8 mouse cellular contexts compared by ENCODE assay signal in genomic region chr4:118135414-118135813, GRCm38 (mm10). TPM values are rescaled to one million over a fixed set of nuclear protein-coding genes. Genes with fewer than 3 reads are reported as not detected.
DNase-seq lines count a peak whose midpoint lies in the region; ATAC-seq and TF ChIP-seq lines count a peak whose summit lies in the region.

No protein-coding gene starts in this region.

- no peak for ATAC-seq in heart, postnatal 0 days (ENCODE audit: insufficient read depth, low read depth)
- ATAC-seq in hindbrain, embryonic 14.5 days (ENCODE audit: low FRiP score) = no peak
- no peak for ATAC-seq in midbrain, embryonic 13.5 days

- peak overlapping the region; percentile 83; the same call in 1 of the 2 replicates for H3K9ac ChIP-seq in heart, postnatal 0 days (replicated peaks; ENCODE audit: low read depth, low read length)
- peak overlapping the region; percentile 92; the same call in 1 of the 2 replicates for H3K9ac ChIP-seq in hindbrain, embryonic 14.5 days
- peak overlapping the region; percentile 63; the same call in 1 of the 2 replicates for H3K9ac ChIP-seq in midbrain, embryonic 13.5 days (replicated peaks)

- H3K36me3 ChIP-seq in heart, postnatal 0 days (replicated peaks; ENCODE audit: control insufficient read depth, insufficient read depth, low read length) = peaks cover 33% of the 10 kb centered on the region
- peaks cover 47% of the 10 kb centered on the region for H3K36me3 ChIP-seq in hindbrain, embryonic 14.5 days (replicated peaks; ENCODE audit: control insufficient read depth, insufficient read depth)
- H3K36me3 ChIP-seq in midbrain, embryonic 13.5 days = peaks cover 42% of the 10 kb centered on the region

- no peak for TF ChIP-seq CTCF in heart, postnatal 0 days (IDR thresholded peaks at IDR 0.05; ENCODE audit: low read depth)

- H3K4me1 ChIP-seq in heart, postnatal 0 days (ENCODE audit: control insufficient read depth, insufficient read depth) = peaks cover 17% of the 10 kb centered on the region
- peaks cover 11% of the 10 kb centered on the region for H3K4me1 ChIP-seq in hindbrain, embryonic 14.5 days (replicated peaks; ENCODE audit: control insufficient read depth, insufficient read depth, low read length)
- peaks cover 28% of the 10 kb centered on the region for H3K4me1 ChIP-seq in midbrain, embryonic 13.5 days (replicated peaks)

- no peak for TF ChIP-seq EP300 in heart, postnatal 0 days (IDR thresholded peaks at IDR 0.05; ENCODE audit: low read depth)

- intact Hi-C loops in heart, postnatal 14 days (cut with DNase I) = no loop called here

- H3K27ac ChIP-seq in heart, postnatal 0 days (ENCODE audit: low read depth) = peak overlapping the region; percentile 64
- H3K27ac ChIP-seq in hindbrain, embryonic 14.5 days = 0 out of 2 replicates have a peak overlapping the region, but pooled peaks have one; percentile 86
- no peak overlapping the region; the same call in 1 of the 2 replicates for H3K27ac ChIP-seq in midbrain, embryonic 13.5 days

- H3K4me3 ChIP-seq in heart, postnatal 0 days (ENCODE audit: low read depth, low read length) = peak overlapping the region; percentile 92
- H3K4me3 ChIP-seq in hindbrain, embryonic 14.5 days (replicated peaks; ENCODE audit: low read length) = peak overlapping the region; percentile 97
- H3K4me3 ChIP-seq in midbrain, embryonic 13.5 days (replicated peaks) = peak overlapping the region; percentile 94

- H3K27me3 ChIP-seq in heart, postnatal 0 days (ENCODE audit: control insufficient read depth, insufficient read depth, low read length) = no peaks in the 10 kb centered on the region
- H3K27me3 ChIP-seq in hindbrain, embryonic 14.5 days (ENCODE audit: control insufficient read depth, insufficient read depth, low read length) = no peaks in the 10 kb centered on the region
- H3K27me3 ChIP-seq in midbrain, embryonic 13.5 days = no peaks in the 10 kb centered on the region

- no peak for DNase-seq in heart, postnatal 0 days (ENCODE audit: low spot score)
- no peak for DNase-seq in heart, postnatal 14 days
- DNase-seq in adipocyte (ENCODE audit: low spot score) = peak; percentile 43
- DNase-seq in hindbrain, embryonic 14.5 days (ENCODE audit: low spot score) = no peak
- no peak for DNase-seq in cerebellum, adult 9-11 months
- no peak for DNase-seq in natural killer cell, adult 2 months (ENCODE audit: low spot score in 2 of 2)
- no peak for DNase-seq in testis, postnatal 10 days (ENCODE audit: low spot score)

- H3K9me3 ChIP-seq in heart, postnatal 0 days (replicated peaks; ENCODE audit: control insufficient read depth, low read length) = no peaks in the 10 kb centered on the region
- H3K9me3 ChIP-seq in hindbrain, embryonic 14.5 days (ENCODE audit: control insufficient read depth, low read length) = no peaks in the 10 kb centered on the region
- no peaks in the 10 kb centered on the region for H3K9me3 ChIP-seq in midbrain, embryonic 13.5 days

- H3K4me2 ChIP-seq in heart, postnatal 0 days (ENCODE audit: low read depth, low read length) = peak overlapping the region; percentile 98
- peak overlapping the region; percentile 58 for H3K4me2 ChIP-seq in hindbrain, embryonic 14.5 days (replicated peaks)
- peak overlapping the region; percentile 79 for H3K4me2 ChIP-seq in midbrain, embryonic 13.5 days (replicated peaks)

- 87% methylated on average over 1 of the region's 1 CpGs for WGBS in heart, postnatal 0 days
- WGBS in hindbrain, embryonic 14.5 days = 86% methylated on average over 1 of the region's 1 CpGs
- WGBS in midbrain, embryonic 13.5 days = 97% methylated on average over 1 of the region's 1 CpGs

RNA-seq across cellular contexts. Expression of gene St3gal3, which starts 0.7 kb away (rescaled TPM):
- 37.0 and 44.5 TPM in 2 replicates for total RNA-seq in heart, postnatal 0 days (2014; rRNA removed; ENCODE audit: low replicate concordance)
- 6.7 and 8.2 TPM in 2 replicates for polyA plus RNA-seq in heart, postnatal 0 days (2015; fragmentation: Nextera tagmentation; extraction: Ambion mirVana)
- total RNA-seq in heart, postnatal 14 days (2021) = 10 to 100 TPM; 44.5 to 48.1 TPM
- polyA plus RNA-seq in hindbrain, embryonic 14.5 days (2014; fragmentation: Nextera tagmentation; extraction: Ambion mirVana) = 10.8 and 11.5 TPM in 2 replicates
- polyA plus RNA-seq in midbrain, embryonic 13.5 days (2015; fragmentation: Nextera tagmentation; extraction: Ambion mirVana) = 9.7 and 12.5 TPM in 2 replicates

RNA-seq across cellular contexts. Expression of gene Kdm4a, which starts 44.4 kb away (rescaled TPM):
- total RNA-seq in heart, postnatal 0 days (2014; rRNA removed; ENCODE audit: low replicate concordance) = 30.0 and 45.5 TPM in 2 replicates
- polyA plus RNA-seq in heart, postnatal 0 days (2015; fragmentation: Nextera tagmentation; extraction: Ambion mirVana) = 15.3 and 17.8 TPM in 2 replicates
- 10 to 100 TPM; 34.8 to 36.6 TPM for total RNA-seq in heart, postnatal 14 days (2021)
- 52.8 and 53.7 TPM in 2 replicates for polyA plus RNA-seq in hindbrain, embryonic 14.5 days (2014; fragmentation: Nextera tagmentation; extraction: Ambion mirVana)
- 63.7 and 64.8 TPM in 2 replicates for polyA plus RNA-seq in midbrain, embryonic 13.5 days (2015; fragmentation: Nextera tagmentation; extraction: Ambion mirVana)
